8 mouse cellular contexts compared by ENCODE assay signal in genomic region chr2:120562859-120563234, GRCm38 (mm10). TPM values are rescaled to one million over a fixed set of nuclear protein-coding genes. Genes with fewer than 3 reads are reported as not detected.
DNase-seq lines count a peak whose midpoint lies in the region; ATAC-seq and TF ChIP-seq lines count a peak whose summit lies in the region.

No protein-coding gene starts in this region.

- H3K27me3 ChIP-seq in heart, embryonic 15.5 days, result no peaks in the 10 kb centered on the region
- no peaks in the 10 kb centered on the region for H3K27me3 ChIP-seq in MEL (ENCODE audit: control insufficient read depth in 1 of 2, insufficient read depth in 2 of 2, low read length in 2 of 2)
- H3K27me3 ChIP-seq in hindbrain, embryonic 13.5 days, result no peaks in the 10 kb centered on the region
- H3K27me3 ChIP-seq in midbrain, embryonic 11.5 days (ENCODE audit: control insufficient read depth, insufficient read depth, low read length), result no peaks in the 10 kb centered on the region

- TF ChIP-seq POLR2A in MEL (IDR thresholded peaks at IDR 0.05; ENCODE audit: control insufficient read depth in 1 of 2, insufficient read depth in 1 of 2, low read depth in 1 of 2, low read length in 2 of 2, poor library complexity in 1 of 2), result no peak

- no peaks in the 10 kb centered on the region for H3K36me3 ChIP-seq in heart, embryonic 15.5 days
- peaks cover 2 to 49% of the 10 kb centered on the region in 2 experiments; a peak in 3 of 4 replicates for H3K36me3 ChIP-seq in MEL (ENCODE audit: control insufficient read depth in 1 of 2, insufficient read depth in 2 of 2, low read length in 2 of 2)
- H3K36me3 ChIP-seq in hindbrain, embryonic 13.5 days, result no peaks in the 10 kb centered on the region; the same call in 1 of the 2 replicates
- H3K36me3 ChIP-seq in midbrain, embryonic 11.5 days (ENCODE audit: control insufficient read depth, insufficient read depth, low read length), result no peaks in the 10 kb centered on the region

- H3K4me3 ChIP-seq in heart, embryonic 15.5 days, result peak overlapping the region; percentile 98
- H3K4me3 ChIP-seq in MEL (ENCODE audit: control insufficient read depth in 1 of 2, insufficient read depth in 1 of 2, low read depth in 2 of 2, low read length in 2 of 2), result peak overlapping the region; percentile 88 to 97
- peak overlapping the region; percentile 89 for H3K4me3 ChIP-seq in hindbrain, embryonic 13.5 days
- H3K4me3 ChIP-seq in midbrain, embryonic 11.5 days (ENCODE audit: low read depth, low read length), result peak overlapping the region; percentile 88

- peak overlapping the region; percentile 84 for H3K27ac ChIP-seq in heart, embryonic 15.5 days
- peak overlapping the region; percentile 67 for H3K27ac ChIP-seq in MEL (ENCODE audit: control insufficient read depth, low read depth, low read length)
- no peak overlapping the region; the same call in 1 of the 2 replicates for H3K27ac ChIP-seq in hindbrain, embryonic 13.5 days
- H3K27ac ChIP-seq in midbrain, embryonic 11.5 days (ENCODE audit: low read depth, low read length), result no peak overlapping the region

- TF ChIP-seq RAD21 in MEL (IDR thresholded peaks at IDR 0.05; ENCODE audit: low read depth, low read length), result no peak

- WGBS in heart, embryonic 15.5 days, result 18% methylated on average over 9 of the region's 9 CpGs
- 27% methylated on average over 9 of the region's 9 CpGs for WGBS in hindbrain, embryonic 13.5 days
- 24% methylated on average over 9 of the region's 9 CpGs for WGBS in midbrain, embryonic 11.5 days

- no peak for DNase-seq in heart, postnatal 4 days
- DNase-seq in MEL (ENCODE audit: low read depth, low spot score) (peak; percentile 71), adipocyte (ENCODE audit: low spot score) (no peak)
- DNase-seq in midbrain, embryonic 11.5 days (ENCODE audit: low spot score, missing footprints), result no peak
- DNase-seq in urinary bladder, postnatal 4 days (ENCODE audit: low spot score in 2 of 2), result no peak
- no peak for DNase-seq in kidney, adult 8-10 months

- TF ChIP-seq CTCF in MEL (IDR thresholded peaks at IDR 0.05 in 2 of 3, conservative IDR thresholded peaks at IDR 0.05 in 1 of 3; ENCODE audit: control insufficient read depth in 1 of 3, insufficient read depth in 1 of 3, low read depth in 2 of 3, low read length in 3 of 3, poor library complexity in 1 of 3, severe bottlenecking in 1 of 3), result no peak

- H3K4me1 ChIP-seq in heart, embryonic 15.5 days (replicated peaks), result peaks cover 21% of the 10 kb centered on the region
- H3K4me1 ChIP-seq in MEL (ENCODE audit: control insufficient read depth in 1 of 2, insufficient read depth in 2 of 2, low read length in 2 of 2), result peaks cover 14 to 23% of the 10 kb centered on the region in 2 experiments
- peaks cover 25% of the 10 kb centered on the region for H3K4me1 ChIP-seq in hindbrain, embryonic 13.5 days (replicated peaks)
- H3K4me1 ChIP-seq in midbrain, embryonic 11.5 days (ENCODE audit: control insufficient read depth, insufficient read depth, low read length), result peaks cover 6% of the 10 kb centered on the region; the same call in 1 of the 2 replicates

- H3K4me2 ChIP-seq in heart, embryonic 15.5 days, result peak overlapping the region; percentile 62
- peak overlapping the region; percentile 80 for H3K4me2 ChIP-seq in hindbrain, embryonic 13.5 days
- peak overlapping the region; percentile 80 for H3K4me2 ChIP-seq in midbrain, embryonic 11.5 days

- H3K9ac ChIP-seq in heart, embryonic 15.5 days, result peak overlapping the region; percentile 98
- H3K9ac ChIP-seq in MEL (ENCODE audit: control insufficient read depth, low read depth, low read length, poor library complexity, severe bottlenecking), result peak overlapping the region; percentile 97
- peak overlapping the region; percentile 92 for H3K9ac ChIP-seq in hindbrain, embryonic 13.5 days
- peak overlapping the region; percentile 96 for H3K9ac ChIP-seq in midbrain, embryonic 11.5 days (ENCODE audit: low read length)

- no peak for ATAC-seq in heart, embryonic 15.5 days (replicated peaks; ENCODE audit: insufficient number of reproducible peaks, insufficient read depth, low FRiP score, low read depth)
- no peak for ATAC-seq in hindbrain, embryonic 13.5 days (ENCODE audit: low FRiP score)
- no peak for ATAC-seq in midbrain, embryonic 11.5 days (ENCODE audit: low FRiP score)

- peak in 1 of 2 experiments; percentile 49; a peak in 1 of 4 replicates for TF ChIP-seq EP300 in MEL (IDR thresholded peaks at IDR 0.05; ENCODE audit: low read depth in 1 of 2, low read length in 2 of 2)

- H3K9me3 ChIP-seq in heart, embryonic 15.5 days (replicated peaks), result no peaks in the 10 kb centered on the region
- H3K9me3 ChIP-seq in MEL (replicated peaks; ENCODE audit: insufficient read depth, low read length), result no peaks in the 10 kb centered on the region
- H3K9me3 ChIP-seq in hindbrain, embryonic 13.5 days, result no peaks in the 10 kb centered on the region
- H3K9me3 ChIP-seq in midbrain, embryonic 11.5 days (ENCODE audit: control insufficient read depth, low read length), result no peaks in the 10 kb centered on the region

- H3K79me2 ChIP-seq in MEL (ENCODE audit: control insufficient read depth, insufficient read depth, low read length, poor library complexity), result peaks cover 49% of the 10 kb centered on the region

TF ChIP-seq in MEL, 35 proteins besides CTCF, POLR2A, EP300 and RAD21 (continues in another document):
- TF ChIP-seq BHLHE40 (IDR thresholded peaks at IDR 0.05; ENCODE audit: borderline replicate concordance, low read depth, low read length) (no peak), RCOR1 (IDR thresholded peaks at IDR 0.05; ENCODE audit: low read depth, low read length) (peak; percentile 95), ZC3H11A (IDR thresholded peaks at IDR 0.05; ENCODE audit: low read depth, low read length) (no peak), TCF12 (IDR thresholded peaks at IDR 0.05; ENCODE audit: low read depth, low read length) (0 out of 2 replicates have a peak, but pooled peaks have one; percentile 8), GABPA (IDR thresholded peaks at IDR 0.05; ENCODE audit: low read depth, low read length) (no peak), UBTF (IDR thresholded peaks at IDR 0.05; ENCODE audit: borderline replicate concordance, insufficient read depth, low read depth, low read length) (no peak), USF1 (IDR thresholded peaks at IDR 0.05; ENCODE audit: low read depth, low read length) (no peak), MXI1 (IDR thresholded peaks at IDR 0.05; ENCODE audit: low read depth, low read length) (no peak), MYB (IDR thresholded peaks at IDR 0.05; ENCODE audit: low read depth, low read length) (0 out of 2 replicates have a peak, but pooled peaks have one; percentile 21), TAL1 (IDR thresholded peaks at IDR 0.05; ENCODE audit: low read length) (0 out of 2 replicates have a peak, but pooled peaks have one; percentile 5), MEF2A (IDR thresholded peaks at IDR 0.05; ENCODE audit: extremely low read depth, insufficient replicate concordance, low read depth, low read length, poor library complexity, severe bottlenecking) (no peak), TBP (IDR thresholded peaks at IDR 0.05; ENCODE audit: low read depth, low read length) (no peak), CHD1 (IDR thresholded peaks at IDR 0.05; ENCODE audit: low read depth, low read length) (no peak; the same call in 1 of the 2 replicates), MAFK (IDR thresholded peaks at IDR 0.05; ENCODE audit: borderline replicate concordance, low read depth, low read length) (no peak), ZKSCAN1 (IDR thresholded peaks at IDR 0.05; ENCODE audit: low read depth, low read length) (no peak), MAX (IDR thresholded peaks at IDR 0.05; ENCODE audit: low read length) (no peak), NELFE (IDR thresholded peaks at IDR 0.05; ENCODE audit: low read depth, low read length) (no peak)

RNA-seq across cellular contexts. Expression of gene Zfp106, which starts 0.8 kb away (rescaled TPM):
- 40.9 and 43.2 TPM in 2 replicates for polyA plus RNA-seq in heart, embryonic 15.5 days (2015; fragmentation: Nextera tagmentation; extraction: Ambion mirVana)
- 100 to 1,000 TPM; 154 to 160 TPM for total RNA-seq in heart, postnatal 4 days (2021)
- 63.9 and 78.8 TPM in 2 replicates for total RNA-seq in MEL (2012; rRNA removed)
- polyA plus RNA-seq in MEL (2012; ENCODE audit: insufficient read depth in 1 of 2, insufficient read length in 2 of 2, low read depth in 1 of 2, low replicate concordance in 2 of 2, missing spikeins in 1 of 2), result 100 to 1,000 TPM in 1 of 2 experiments, 10 to 100 TPM in 1; 80.6 to 130 TPM
- polyA plus RNA-seq in hindbrain, embryonic 13.5 days (2015; fragmentation: Nextera tagmentation; extraction: Ambion mirVana), result 43.6 and 44.2 TPM in 2 replicates
- 56.2 and 62.4 TPM in 2 replicates for polyA plus RNA-seq in midbrain, embryonic 11.5 days (2014; fragmentation: Nextera tagmentation; extraction: Ambion mirVana)

RNA-seq across cellular contexts. Expression of gene Snap23, which starts 4.6 kb away (rescaled TPM):
- polyA plus RNA-seq in heart, embryonic 15.5 days (2015; fragmentation: Nextera tagmentation; extraction: Ambion mirVana), result 45.6 and 46.0 TPM in 2 replicates
- total RNA-seq in heart, postnatal 4 days (2021), result 10 to 100 TPM; 41.5 to 47.7 TPM
- total RNA-seq in MEL (2012; rRNA removed), result 41.5 and 50.8 TPM in 2 replicates
- 10 to 100 TPM in 1 of 2 experiments, not detected in 1; 81.5 TPM for polyA plus RNA-seq in MEL (2012; ENCODE audit: insufficient read depth in 1 of 2, insufficient read length in 2 of 2, low read depth in 1 of 2, low replicate concordance in 2 of 2, missing spikeins in 1 of 2)
- 22.1 and 23.7 TPM in 2 replicates for polyA plus RNA-seq in hindbrain, embryonic 13.5 days (2015; fragmentation: Nextera tagmentation; extraction: Ambion mirVana)
- 45.6 and 52.3 TPM in 2 replicates for polyA plus RNA-seq in midbrain, embryonic 11.5 days (2014; fragmentation: Nextera tagmentation; extraction: Ambion mirVana)

RNA-seq across cellular contexts. Expression of gene Haus2, which starts 46.3 kb away (rescaled TPM):
- 17.4 and 19.0 TPM in 2 replicates for polyA plus RNA-seq in heart, embryonic 15.5 days (2015; fragmentation: Nextera tagmentation; extraction: Ambion mirVana)
- 10 to 100 TPM; 15.7 to 16.0 TPM for total RNA-seq in heart, postnatal 4 days (2021)
- total RNA-seq in MEL (2012; rRNA removed), result 15.8 and 16.7 TPM in 2 replicates
- polyA plus RNA-seq in MEL (2012; ENCODE audit: insufficient read depth in 1 of 2, insufficient read length in 2 of 2, low read depth in 1 of 2, low replicate concordance in 2 of 2, missing spikeins in 1 of 2), result 10 to 100 TPM in 1 of 2 experiments, not detected in 1; 14.5 TPM
- polyA plus RNA-seq in hindbrain, embryonic 13.5 days (2015; fragmentation: Nextera tagmentation; extraction: Ambion mirVana), result 29.3 and 31.8 TPM in 2 replicates
- polyA plus RNA-seq in midbrain, embryonic 11.5 days (2014; fragmentation: Nextera tagmentation; extraction: Ambion mirVana), result 39.3 and 42.5 TPM in 2 replicates

RNA-seq across cellular contexts. Expression of gene Lrrc57, which starts 46.5 kb away (rescaled TPM):
- 19.1 and 20.8 TPM in 2 replicates for polyA plus RNA-seq in heart, embryonic 15.5 days (2015; fragmentation: Nextera tagmentation; extraction: Ambion mirVana)
- total RNA-seq in heart, postnatal 4 days (2021), result 10 to 100 TPM; 13.7 to 14.0 TPM
- 8.1 and 11.1 TPM in 2 replicates for total RNA-seq in MEL (2012; rRNA removed)
- polyA plus RNA-seq in MEL (2012; ENCODE audit: insufficient read depth in 1 of 2, insufficient read length in 2 of 2, low read depth in 1 of 2, low replicate concordance in 2 of 2, missing spikeins in 1 of 2), result 10 to 100 TPM in 1 of 2 experiments, not detected in 1; 17.5 TPM
- polyA plus RNA-seq in hindbrain, embryonic 13.5 days (2015; fragmentation: Nextera tagmentation; extraction: Ambion mirVana), result 34.1 and 36.1 TPM in 2 replicates
- polyA plus RNA-seq in midbrain, embryonic 11.5 days (2014; fragmentation: Nextera tagmentation; extraction: Ambion mirVana), result 31.8 and 35.9 TPM in 2 replicates

Comparison
In these comparisons a context has a peak if more than half of its experiments do, and no peak if none do; other contexts are left out.
1. H3K27ac ChIP-seq: peak in heart, embryonic 15.5 days (single experiment) and MEL (single experiment); none in hindbrain, embryonic 13.5 days (single experiment) and midbrain, embryonic 11.5 days (single experiment).
2. Peak in every context shown above with its lines, with median percentiles within 50 percentile points of each other: H3K4me2 ChIP-seq, H3K4me3 ChIP-seq and H3K9ac ChIP-seq.